Mouse (Mus musculus) neutrophil, adult 83 days (primary cell): ENCODE results near the gene Sucla2. TPM values are rescaled to one million over a fixed set of nuclear protein-coding genes. Genes with fewer than 3 reads are reported as not detected.

Source experiments
- total RNA-seq, 2 experiments: library from RNA; stranded (reverse); gene quantifications; one replicate each; pipeline ENCODE4 v1.2.4; 2023

Sucla2 gene
- 10 to 100 TPM; 31.2 to 31.3 TPM for total RNA-seq

DNA sequence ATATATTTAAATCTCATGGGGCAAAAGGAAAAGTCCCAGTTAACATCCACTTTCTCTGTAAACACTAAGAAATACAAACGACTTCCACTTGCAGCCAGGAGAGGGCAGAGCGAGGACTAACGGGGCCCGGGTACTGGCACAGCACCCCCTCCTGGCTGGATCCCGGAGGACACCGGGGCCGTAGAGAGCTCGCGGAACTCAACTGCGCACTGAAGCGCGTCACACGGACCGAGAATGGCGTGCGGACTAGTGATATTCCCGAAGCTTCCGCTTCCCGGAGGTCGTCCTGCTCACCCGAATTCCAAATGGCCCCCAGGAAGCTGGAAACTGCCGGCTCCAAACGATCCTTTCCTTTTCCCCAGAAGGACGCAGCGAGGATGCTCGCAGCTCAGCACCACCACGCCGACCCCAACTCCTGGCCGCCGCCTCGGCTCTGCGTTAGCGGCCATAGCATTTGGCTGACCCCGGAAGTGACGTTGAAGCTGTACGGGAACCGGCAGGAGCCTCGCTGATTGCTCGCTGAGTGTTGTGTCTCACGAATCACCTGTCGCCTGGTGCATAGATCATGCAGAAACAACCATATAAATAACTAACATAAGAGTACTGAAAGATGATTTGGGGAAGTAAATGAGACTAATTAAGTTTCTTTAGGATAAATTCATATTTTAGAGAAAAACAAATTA, at the start of gene Sucla2:
TSS of gene Sucla2 (plus strand) at position 554 of the 683 bp plus-strand sequence.

DNA sequence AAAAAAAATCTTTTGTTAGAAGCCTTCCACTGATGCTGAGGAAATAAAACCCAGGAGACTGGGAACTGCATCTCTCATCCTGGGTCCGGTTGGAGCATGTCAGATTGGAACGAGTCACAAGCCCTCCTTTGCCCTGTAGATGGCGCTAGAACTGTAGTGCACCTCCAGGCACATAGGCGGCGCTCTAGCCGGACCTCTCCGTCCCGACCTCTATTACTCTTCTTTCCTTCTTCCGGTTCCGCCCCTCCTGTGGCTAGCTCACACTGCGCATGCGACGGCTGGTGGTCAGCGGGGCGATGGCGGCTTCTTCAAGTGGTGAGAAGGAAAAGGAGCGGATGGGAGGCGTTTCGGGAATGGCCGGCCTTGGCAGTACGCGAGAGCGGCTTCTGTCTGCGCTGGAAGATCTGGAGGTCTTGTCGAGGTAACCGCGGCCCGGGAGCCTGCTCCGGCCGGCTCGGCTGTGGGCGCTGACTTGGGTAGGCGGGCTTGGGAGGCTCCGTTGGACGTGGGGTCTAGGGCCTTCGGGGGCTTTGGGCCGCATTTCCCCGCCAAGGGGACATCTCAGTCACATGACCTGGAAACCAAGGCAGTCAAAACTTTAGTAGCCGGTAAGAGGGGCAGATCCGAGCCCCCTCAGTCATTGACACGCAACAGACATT, 15.2 kb upstream of the Sucla2 start, which contains the start of gene Med4:
TSS of gene Med4 (plus strand) at position 261 of the 659 bp plus-strand sequence.

DNA sequence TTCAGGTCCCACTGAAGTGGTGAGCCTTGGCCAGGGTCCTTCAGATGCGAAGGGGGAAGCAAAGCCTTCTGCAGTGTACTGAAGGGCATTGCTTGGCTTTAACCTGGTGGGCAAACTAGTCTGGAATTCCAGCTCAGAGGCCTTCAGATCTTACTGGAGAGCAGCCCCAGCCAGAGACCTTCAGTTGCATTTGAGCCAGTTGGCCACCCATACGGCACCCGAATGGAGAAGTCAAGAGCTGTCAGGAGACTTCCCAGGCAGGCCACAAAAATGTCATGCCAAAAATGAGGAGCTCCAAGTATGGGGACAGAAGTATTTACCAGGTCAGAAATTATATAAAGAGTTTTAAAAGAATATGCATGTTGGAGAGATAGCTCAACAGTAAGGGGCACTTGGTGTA, 22.9 kb downstream of the Sucla2 start, which contains the start of gene Nudt15:
TSS of gene Nudt15 (minus strand) at position 192 of the 400 bp plus-strand sequence.

Other genes with a start within 250 kb of the Sucla2 start
- 10 to 100 TPM; 68.3 to 76.3 TPM for gene Rb1, start 199.5 kb upstream of the Sucla2 start, total RNA-seq
- gene Itm2b, start 140.0 kb upstream of the Sucla2 start, total RNA-seq = 1,000 to 10,000 TPM; 1,070 to 1,091 TPM
- gene Med4, start 15.3 kb upstream of the Sucla2 start, total RNA-seq = 10 to 100 TPM; 22.8 to 23.2 TPM
- gene Nudt15, start 22.9 kb downstream of the Sucla2 start, total RNA-seq = 1 to 10 TPM; 2.8 to 3.2 TPM
- gene Gm21750, start 135.9 kb downstream of the Sucla2 start, total RNA-seq = not detected